Mouse (Mus musculus): Measurements from ENCODE around the gene Spindoc.
"Not testable (repeated sequence)": the region's sequence is repeated elsewhere in the genome, so short reads cannot be mapped to it uniquely, and the experiment has no call there.

Spindoc gene

DNA sequence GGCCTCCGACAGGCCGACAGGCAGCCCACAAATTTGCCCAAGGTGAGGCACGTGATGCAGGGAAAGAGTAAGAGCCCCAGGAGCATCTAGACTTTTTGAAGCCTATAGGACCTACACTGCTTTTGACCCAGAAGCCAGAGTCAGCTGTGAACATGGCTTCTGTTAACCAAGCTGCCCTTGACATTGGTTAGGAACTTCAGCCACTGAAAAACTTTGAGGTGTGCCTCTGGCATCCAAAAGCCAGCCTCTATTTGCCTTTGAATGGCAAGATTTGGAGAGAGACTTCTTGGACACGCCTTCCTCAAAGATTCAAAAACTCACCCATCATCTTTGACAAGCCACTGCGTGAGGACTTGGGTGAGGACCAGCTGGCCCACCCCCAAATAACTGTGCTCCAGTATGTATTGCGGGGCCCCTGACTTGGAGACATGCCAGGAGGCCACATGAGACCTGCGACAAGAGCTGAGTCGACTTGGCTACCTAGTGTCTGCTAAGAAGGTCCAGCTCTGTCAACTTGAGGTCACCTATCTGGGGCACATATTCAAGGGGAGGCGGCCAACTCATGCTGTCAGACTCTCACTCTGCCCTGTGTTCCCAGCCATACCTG, 21.9 kb upstream of the Spindoc start:
- in situ Hi-C loops (cut with MboI, MseI): loop anchor here (10.0 kb wide), 1 partner anchor 630 kb away; no protein-coding TSS in a partner anchor

DNA sequence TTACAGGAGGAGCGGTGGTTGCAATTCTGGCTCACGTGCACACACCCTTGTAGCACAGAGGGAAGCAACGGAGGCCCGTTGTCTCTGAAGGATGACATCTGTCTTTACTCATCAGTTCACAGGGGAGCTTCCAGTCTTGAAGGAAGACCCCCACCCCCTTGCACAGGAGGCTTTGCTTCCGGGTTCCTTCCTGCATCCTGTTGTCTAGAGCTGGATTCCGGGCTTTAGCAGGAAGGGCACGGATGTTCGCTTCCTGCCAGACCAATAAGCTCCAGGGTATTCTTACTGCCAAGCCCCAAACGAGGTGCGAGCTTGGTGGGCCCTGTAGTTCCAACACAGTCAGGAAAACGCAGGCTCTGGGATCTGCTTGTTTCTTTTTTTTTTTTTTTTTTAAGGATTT, 17.8 kb upstream of the Spindoc start:
- in situ Hi-C loops (cut with MboI, MseI): loop anchor here (10.0 kb wide), 1 partner anchor 634 kb away; no protein-coding TSS in a partner anchor

GRCm38 (mm10) chr19:7398898-7399297, 16.1 kb upstream of the Spindoc start:
- in situ Hi-C loops (cut with MboI, MseI): not testable (repeated sequence)

GRCm38 (mm10) chr19:7396867-7397826, 14.4 kb upstream of the Spindoc start:
- in situ Hi-C loops (cut with MboI, MseI): not testable (repeated sequence)

- in situ Hi-C loops (cut with MboI, MseI): loop anchor here (10.0 kb wide), 1 partner anchor 1186 kb away; no protein-coding TSS in a partner anchor
Observed at GRCm38 (mm10) chr19:7388488-7388887, 5.7 kb upstream of the Spindoc start.

DNA sequence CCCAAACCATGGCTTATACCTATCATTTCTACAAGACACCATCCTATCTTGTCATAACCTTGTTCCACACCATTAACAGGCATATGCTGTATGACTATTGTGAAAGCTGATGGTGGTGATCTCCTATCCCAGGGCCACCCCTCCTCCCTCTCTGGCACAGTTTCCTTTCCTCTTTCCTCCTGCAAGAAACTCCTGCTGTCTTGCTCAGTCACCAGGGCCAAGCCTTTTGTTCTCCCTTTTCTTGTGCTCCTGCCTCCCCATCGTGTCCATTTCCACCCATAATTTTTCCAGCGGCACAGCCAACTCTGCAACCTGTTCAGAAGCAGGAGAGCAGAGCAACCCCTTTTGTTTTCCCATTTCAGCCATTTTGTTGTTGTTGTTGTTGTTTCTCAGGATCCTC, 3.2 kb upstream of the Spindoc start:
- in situ Hi-C loops (cut with MboI, MseI): loop anchor here (10.0 kb wide), 1 partner anchor 1189 kb away; no protein-coding TSS in a partner anchor

- in situ Hi-C loops (cut with MboI, MseI): loop anchor here (10.0 kb wide), 1 partner anchor 1192 kb away; no protein-coding TSS in a partner anchor
Observed at GRCm38 (mm10) chr19:7382248-7382902, 419 bp downstream of the Spindoc start.

DNA sequence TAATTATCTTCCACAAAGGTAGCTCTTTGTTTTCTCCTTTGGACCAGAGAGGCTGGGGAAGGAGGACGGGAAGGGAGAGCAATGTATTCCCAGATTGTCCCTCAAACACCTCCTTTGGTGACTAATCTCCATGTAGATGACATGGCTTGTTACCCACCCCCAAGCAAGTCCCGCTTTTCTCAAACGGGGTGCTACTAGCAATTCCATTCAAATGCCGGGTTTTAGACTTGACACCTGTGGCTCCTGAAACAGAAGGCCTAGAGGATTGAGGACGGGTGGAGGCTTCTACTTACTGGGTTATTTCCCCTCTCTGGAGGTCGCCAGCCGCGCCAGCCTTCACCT, 917 bp downstream of the Spindoc start:
- in situ Hi-C loops (cut with MboI, MseI): loop anchor here (10.0 kb wide), 1 partner anchor 1193 kb away; no protein-coding TSS in a partner anchor

GRCm38 (mm10) chr19:7377639-7378038, 5.2 kb downstream of the Spindoc start:
- in situ Hi-C loops (cut with MboI, MseI): no loop called here

DNA sequence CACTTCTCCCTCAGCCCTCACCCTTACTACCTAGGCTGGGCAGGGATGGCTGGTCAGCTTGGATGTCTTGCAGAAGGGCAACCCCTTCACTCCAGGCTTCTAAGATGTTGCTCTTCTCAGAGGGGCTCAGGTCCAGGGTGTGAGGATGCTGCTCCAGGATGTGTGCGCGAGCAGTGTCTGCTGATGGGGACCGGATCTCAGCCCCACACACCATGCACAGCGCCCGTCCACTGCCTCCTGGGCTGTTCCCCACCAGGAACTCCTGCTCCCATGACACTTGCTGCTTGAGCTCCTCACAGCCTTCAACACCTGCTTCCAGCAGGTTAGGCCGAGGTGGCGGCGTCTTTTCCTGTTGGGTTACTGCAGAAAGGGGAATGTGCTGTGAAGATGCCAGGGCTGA, 8.3 kb downstream of the Spindoc start:
- in situ Hi-C loops (cut with MboI, MseI): no loop called here

GRCm38 (mm10) chr19:7369469-7369868, 13.3 kb downstream of the Spindoc start:
- in situ Hi-C loops (cut with MboI, MseI): not testable (repeated sequence)

GRCm38 (mm10) chr19:7353636-7354035, 29.2 kb downstream of the Spindoc start:
- in situ Hi-C loops (cut with MboI, MseI): no loop called here

- in situ Hi-C loops (cut with MboI, MseI): no loop called here
Observed at GRCm38 (mm10) chr19:7352809-7353495, 29.8 kb downstream of the Spindoc start.

GRCm38 (mm10) chr19:7349993-7350392, 32.8 kb downstream of the Spindoc start:
- in situ Hi-C loops (cut with MboI, MseI): loop anchor here (5.0 kb wide), 1 partner anchor 88 kb away; no protein-coding TSS in a partner anchor

DNA sequence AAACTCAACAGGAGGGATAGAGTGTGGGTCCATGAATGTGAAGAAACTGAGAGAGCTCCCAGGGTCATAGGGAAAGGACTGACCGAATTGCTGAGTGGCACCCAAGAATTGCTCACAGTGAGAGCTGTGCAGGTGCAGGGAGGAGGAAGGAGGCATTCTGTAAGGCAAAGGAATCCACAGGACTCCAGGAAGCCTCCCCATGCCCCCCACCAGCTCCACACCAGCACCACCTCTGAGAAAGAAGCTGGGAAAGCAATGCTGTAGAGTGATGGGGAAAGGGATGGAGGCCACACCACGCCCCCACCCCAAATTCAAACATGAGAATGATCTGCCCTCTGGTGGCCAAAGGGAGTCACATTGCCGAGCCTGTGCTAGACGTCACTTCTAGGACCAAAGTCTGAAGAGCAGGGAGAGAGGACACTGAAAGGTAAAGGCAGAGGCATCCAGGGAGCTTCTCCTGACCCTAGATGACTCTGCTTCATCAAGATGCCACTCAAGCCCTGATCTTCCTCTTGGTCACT, 37.5 kb downstream of the Spindoc start:
- in situ Hi-C loops (cut with MboI, MseI): loop anchor here (5.0 kb wide), 1 partner anchor 83 kb away; no protein-coding TSS in a partner anchor

GRCm38 (mm10) chr19:7342646-7343045, 40.1 kb downstream of the Spindoc start:
- in situ Hi-C loops (cut with MboI, MseI): no loop called here

GRCm38 (mm10) chr19:7341512-7342397, 41.0 kb downstream of the Spindoc start, which contains the start of gene Mark2:
Gene Mark2 (minus strand): TSS chr19:7341860.
- in situ Hi-C loops (cut with MboI, MseI): no loop called here

- in situ Hi-C loops (cut with MboI, MseI): no loop called here
Observed at GRCm38 (mm10) chr19:7340780-7341475, 41.9 kb downstream of the Spindoc start.

- in situ Hi-C loops (cut with MboI, MseI): no loop called here
Observed at GRCm38 (mm10) chr19:7340371-7340779, 42.4 kb downstream of the Spindoc start.
